Comparison of ENCODE assay signal across 27 mouse cellular contexts in the genomic region with DNA sequence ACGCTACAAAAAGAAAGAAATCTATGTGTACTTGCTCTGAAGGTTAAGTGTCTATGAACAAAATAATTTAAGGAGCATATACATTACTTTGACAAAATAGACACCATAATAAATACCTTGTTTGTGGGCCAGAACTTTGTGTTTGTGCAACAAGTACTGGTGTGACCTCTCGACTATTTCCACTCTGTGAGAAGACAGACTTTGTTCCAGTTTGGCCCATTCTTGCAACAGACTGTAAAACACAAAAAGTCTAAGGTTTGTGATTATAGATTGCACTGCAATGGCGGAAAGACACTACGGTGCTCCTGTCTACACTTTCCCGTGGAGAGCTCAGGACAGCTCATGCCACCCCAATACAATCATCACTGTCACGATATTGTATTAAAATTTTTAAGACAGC.
"Had no signal": no experiment of that assay in that cellular context is flagged by ENCODE, and none has a peak within 500 bp of the region (broad histone marks: within the 10 kb centered on the region; RNA-seq: fewer than 3 reads in every experiment).

No protein-coding gene starts in this region.

- H3K4me1 ChIP-seq: heart, embryonic 13.5 days; heart, embryonic 15.5 days; hindbrain, embryonic 13.5 days; hindbrain, embryonic 15.5 days; kidney, embryonic 15.5 days; limb, embryonic 13.5 days; limb, embryonic 15.5 days; liver, embryonic 13.5 days; liver, embryonic 15.5 days had no signal

- H3K9ac ChIP-seq: heart, embryonic 13.5 days; heart, embryonic 15.5 days; hindbrain, embryonic 13.5 days; hindbrain, embryonic 15.5 days; kidney, embryonic 15.5 days; limb, embryonic 13.5 days; limb, embryonic 15.5 days; liver, embryonic 13.5 days; liver, embryonic 15.5 days had no signal

- ATAC-seq: hindbrain, postnatal 0 days; intestine, embryonic 16.5 days had no signal

- H3K9me3 ChIP-seq: heart, embryonic 13.5 days; heart, embryonic 15.5 days; hindbrain, embryonic 13.5 days; hindbrain, embryonic 15.5 days; kidney, embryonic 15.5 days; limb, embryonic 13.5 days; limb, embryonic 15.5 days; liver, embryonic 13.5 days; liver, embryonic 15.5 days had no signal

- H3K27ac ChIP-seq: heart, adult 2 months; heart, embryonic 13.5 days; heart, embryonic 15.5 days; hindbrain, embryonic 13.5 days; hindbrain, embryonic 15.5 days; hindbrain, postnatal 0 days; kidney, embryonic 15.5 days; kidney, postnatal 0 days; limb, embryonic 13.5 days; limb, embryonic 15.5 days; liver, embryonic 13.5 days; liver, embryonic 15.5 days had no signal

- H3K4me2 ChIP-seq: heart, embryonic 11.5 days; heart, embryonic 13.5 days; heart, embryonic 15.5 days; hindbrain, embryonic 13.5 days; hindbrain, embryonic 15.5 days; kidney, embryonic 15.5 days; limb, embryonic 13.5 days; limb, embryonic 15.5 days; liver, embryonic 13.5 days; liver, embryonic 15.5 days had no signal

- DNase-seq: gastrocnemius, postnatal 14 days; gastrocnemius, postnatal 36 days; heart, adult 11 months; heart, adult 2 months; heart, postnatal 14 days; heart, postnatal 36 days; kidney, adult 11 months; kidney, adult 2 months; kidney, adult 9 months; kidney, postnatal 14 days; kidney, postnatal 36 days; layer of hippocampus, adult 9-11 months; layer of hippocampus, postnatal 36 days; left cerebral cortex, postnatal 4 days; liver, embryonic 13.5 days had no signal

- H3K4me3 ChIP-seq: heart, adult 2 months; heart, embryonic 13.5 days; heart, embryonic 15.5 days; hindbrain, embryonic 13.5 days; hindbrain, embryonic 15.5 days; kidney, embryonic 15.5 days; limb, embryonic 13.5 days; limb, embryonic 15.5 days; liver, embryonic 13.5 days; liver, embryonic 15.5 days had no signal

- H3K27me3 ChIP-seq: heart, embryonic 13.5 days; heart, embryonic 15.5 days; hindbrain, embryonic 13.5 days; hindbrain, embryonic 15.5 days; kidney, embryonic 15.5 days; limb, embryonic 13.5 days; limb, embryonic 15.5 days; liver, embryonic 13.5 days; liver, embryonic 15.5 days had no signal
